Mouse (Mus musculus): ENCODE results near the gene Sdk1.

- TF ChIP-seq POLR2A (IDR thresholded peaks at IDR 0.05; ENCODE audit: insufficient read depth, low read depth, low read length), result no peak
- TF ChIP-seq CTCF (IDR thresholded peaks at IDR 0.05), result no peak
These were observed 1014.9 kb downstream of the Sdk1 start for GRCm38 (mm10) chr5:142256231-142256630.

Data from heart, adult 2 months (tissue).